Mouse (Mus musculus) ES-E14 (cell line): ENCODE results near the gene Sulf2. TPM values are rescaled to one million over a fixed set of nuclear protein-coding genes. Genes with fewer than 3 reads are reported as not detected.
A peak's percentile ranks its signal among the peaks of the same experiment; 100 is the strongest.

Experiments
- DNase-seq: peaks from one replicate; pipeline ENCODE4 v3.0.0-alpha.2; 2013; ENCODE audit warnings: low read depth, low spot score
- H3K27ac ChIP-seq: 2 replicates; pipeline ENCODE4 v1.5.1; 2012; ENCODE audit warnings: low read depth, mild to moderate bottlenecking, low read length, moderate library complexity, mixed read lengths; ENCODE audit not compliant: poor library complexity, insufficient read depth, severe bottlenecking
- H3K36me3 ChIP-seq: 2 replicates; pipeline ENCODE4 v1.6.1; 2012; ENCODE audit warnings: mild to moderate bottlenecking, low read length, moderate library complexity, mixed read lengths; ENCODE audit not compliant: control insufficient read depth, poor library complexity, insufficient read depth, severe bottlenecking
- H3K4me1 ChIP-seq, 2 experiments: fragments of 150-350 bp in 1 of 2; sonication (generic) in 1 of 2; 2 replicates each; pipeline ENCODE4 v1.6.1; 2012; ENCODE audit warnings: low read length in 2 of 2, mild to moderate bottlenecking in 1 of 2, mixed read lengths in 1 of 2; ENCODE audit not compliant: control insufficient read depth in 2 of 2, insufficient read depth in 2 of 2, poor library complexity in 1 of 2
- H3K4me3 ChIP-seq, 2 experiments: fragments of 150-350 bp in 1 of 2; sonication (generic) in 1 of 2; 2 replicates each; pipeline ENCODE4 v1.5.1; 2012; ENCODE audit warnings: low read length in 2 of 2, low read depth in 1 of 2, mild to moderate bottlenecking in 1 of 2, mixed read lengths in 1 of 2; ENCODE audit not compliant: insufficient read depth in 1 of 2, poor library complexity in 1 of 2, severe bottlenecking in 1 of 2
- H3K9ac ChIP-seq: 2 replicates; pipeline ENCODE4 v1.6.1; 2012; ENCODE audit warnings: low read depth, mild to moderate bottlenecking, low read length, mixed read lengths; ENCODE audit not compliant: poor library complexity, insufficient read depth, severe bottlenecking
- H3K9me3 ChIP-seq: fragments of 150-350 bp; sonication (generic); 2 replicates; pipeline ENCODE4 v1.6.1; 2012; ENCODE audit warnings: low read depth, mild to moderate bottlenecking, low read length; ENCODE audit not compliant: control insufficient read depth, insufficient read depth
- CHD2 ChIP-seq: IDR thresholded peaks from 2 replicates; pipeline ENCODE4 v1.6.1; 2014; ENCODE audit warnings: mild to moderate bottlenecking, low read depth, low read length, inconsistent platforms
- HCFC1 ChIP-seq: IDR thresholded peaks from 2 replicates; pipeline ENCODE4 v1.6.1; 2012; ENCODE audit warnings: low read length, inconsistent platforms, borderline replicate concordance; ENCODE audit not compliant: insufficient read depth
- MAFK ChIP-seq: IDR thresholded peaks from 2 replicates; pipeline ENCODE4 v1.6.1; 2014; ENCODE audit warnings: mild to moderate bottlenecking, low read depth, low read length, inconsistent platforms; ENCODE audit not compliant: insufficient read depth
- ZC3H11A ChIP-seq: IDR thresholded peaks from 2 replicates; pipeline ENCODE4 v1.6.1; 2012; ENCODE audit warnings: low read depth, mild to moderate bottlenecking, inconsistent platforms, low read length, borderline replicate concordance
- ZNF384 ChIP-seq: IDR thresholded peaks from 2 replicates; pipeline ENCODE4 v1.6.1; 2012; ENCODE audit warnings: low read depth, low read length, inconsistent platforms
- in situ Hi-C, 2 experiments: fragments of 600-800 bp; cut with MboI; formaldehyde crosslinking; loops; one replicate each; pipeline ENCODE4 v1.15.1; 2025; ENCODE audit warnings: low sequenced_read_pairs in 2 of 2, inconsistent platforms in 1 of 2; ENCODE audit not compliant: unreplicated experiment in 2 of 2
- total RNA-seq: library from RNA; depleted of rRNA; stranded (reverse); fragments of 300-350 nt; gene quantifications from 2 replicates; pipeline ENCODE4 v1.2.3, GENCODE M21; 2012

Gene Sulf2
- total RNA-seq, 1 experiment, result 102 TPM

DNA sequence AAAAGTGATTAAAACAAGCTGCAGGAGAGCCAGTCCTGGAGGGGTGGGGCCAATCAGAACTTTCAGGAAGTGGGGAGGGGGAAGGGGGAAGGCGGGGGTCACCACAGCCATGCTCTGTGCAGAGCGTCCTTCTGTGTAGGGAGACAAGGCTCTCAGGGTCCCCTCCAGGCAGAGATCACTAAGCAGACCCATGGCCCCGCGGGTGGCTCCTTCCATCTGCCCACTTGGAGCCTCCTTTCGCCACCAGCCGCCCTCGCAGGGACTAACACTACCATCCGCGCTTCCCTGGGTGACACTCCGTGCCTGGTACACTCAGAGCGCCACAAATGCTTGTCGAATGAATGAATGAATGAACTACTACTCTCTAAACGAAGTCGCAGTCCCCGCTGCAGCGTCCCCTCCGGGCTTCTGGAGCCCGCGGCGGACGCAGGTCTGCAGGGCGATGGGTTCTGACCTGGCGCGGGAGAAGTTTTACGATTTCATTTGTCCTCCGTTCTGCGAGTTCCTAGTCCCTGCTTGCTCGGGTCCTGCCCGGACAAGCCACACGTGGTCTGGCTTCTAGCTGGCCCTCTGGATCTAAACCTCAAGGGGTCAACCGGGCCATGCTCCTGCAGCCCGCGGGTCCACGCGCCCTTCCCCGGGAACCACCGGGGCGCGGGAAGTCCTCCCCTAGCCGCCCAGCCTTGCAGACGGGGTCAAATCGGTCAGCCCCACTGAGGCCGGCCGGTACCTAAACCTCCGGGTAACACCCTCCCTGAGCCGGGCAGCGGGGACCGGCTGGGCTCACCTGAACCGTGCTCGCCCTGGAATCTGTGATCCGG lies 1.4 kb downstream of the Sulf2 start:
- in situ Hi-C loops, result no loop called here
- DNase-seq, result no peak
- Histone ChIP-seq H3K4me3 (peak overlapping the region; percentile 83 to 84), H3K4me1 (peaks cover 15 to 35% of the 10 kb centered on the region in 2 experiments), H3K36me3 (peaks cover 11% of the 10 kb centered on the region), H3K9ac (peak overlapping the region; percentile 93), H3K27ac (peak overlapping the region; percentile 95), H3K9me3 (no peaks in the 10 kb centered on the region)
- TF ChIP-seq CHD2 (no peak), MAFK (no peak), ZC3H11A (no peak), HCFC1 (no peak), ZNF384 (no peak)

DNA sequence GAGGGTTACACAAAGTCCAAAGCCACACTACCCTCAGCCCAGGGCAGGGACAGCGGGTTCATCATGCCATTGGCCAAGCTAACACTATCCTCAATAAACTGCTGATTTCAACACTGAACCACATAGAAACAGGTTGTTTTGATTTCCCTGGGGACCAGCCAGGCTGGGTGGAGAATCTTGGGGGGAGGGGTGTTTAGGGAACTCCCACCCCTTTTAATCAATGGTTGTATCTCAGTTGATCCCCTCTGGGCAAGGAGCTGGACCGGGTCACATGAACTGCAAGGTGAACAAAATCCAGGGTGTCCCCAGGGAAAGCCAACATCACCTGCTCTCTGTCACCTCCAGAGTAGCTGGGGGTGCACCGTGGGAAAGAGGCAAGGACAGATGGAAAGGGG lies 2.1 kb downstream of the Sulf2 start:
- Histone ChIP-seq H3K9ac (peak overlapping the region; percentile 61), H3K27ac (peak overlapping the region; percentile 75), H3K4me3 (peak overlapping the region; percentile 83 to 84), H3K4me1 (peaks cover 17 to 38% of the 10 kb centered on the region in 2 experiments), H3K36me3 (peaks cover 11% of the 10 kb centered on the region), H3K9me3 (no peaks in the 10 kb centered on the region)
- TF ChIP-seq ZNF384 (no peak), MAFK (no peak), ZC3H11A (no peak), HCFC1 (no peak), CHD2 (no peak)
- DNase-seq, result no peak
- in situ Hi-C loops, result no loop called here

DNA sequence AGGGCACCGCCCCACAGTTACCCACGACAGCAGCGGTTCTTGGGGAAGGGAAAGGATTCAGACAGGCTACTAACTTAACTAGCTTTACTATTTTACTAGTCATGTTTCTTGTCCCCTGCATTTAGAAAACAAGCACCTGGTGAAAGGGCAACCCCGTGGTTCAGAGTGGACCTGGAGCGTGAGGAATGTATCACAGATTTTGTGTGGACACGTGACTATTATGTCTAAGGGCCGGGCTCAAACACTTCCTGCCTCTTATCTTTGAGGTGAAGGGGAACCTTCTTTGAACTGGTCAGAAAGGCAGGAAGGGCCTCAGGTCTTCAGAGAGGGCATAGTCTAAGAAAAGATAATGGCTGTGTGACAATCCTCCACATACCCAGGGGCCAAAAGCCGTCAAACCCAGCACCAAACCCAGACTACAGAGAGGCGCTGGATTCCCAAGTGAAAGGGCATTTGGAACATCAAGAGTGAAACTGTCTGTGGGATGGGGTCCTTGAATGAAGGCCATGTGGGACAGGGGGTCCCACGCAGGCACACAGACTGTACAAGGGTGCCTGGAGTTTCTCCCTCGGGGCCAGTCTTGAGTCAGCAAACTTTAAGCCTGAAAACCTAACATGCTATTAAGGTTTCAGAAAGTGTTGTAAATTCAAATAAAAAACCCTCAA lies 2.6 kb downstream of the Sulf2 start:
- peaks cover 18 to 42% of the 10 kb centered on the region in 2 experiments for H3K4me1 ChIP-seq
- no peak for DNase-seq

DNA sequence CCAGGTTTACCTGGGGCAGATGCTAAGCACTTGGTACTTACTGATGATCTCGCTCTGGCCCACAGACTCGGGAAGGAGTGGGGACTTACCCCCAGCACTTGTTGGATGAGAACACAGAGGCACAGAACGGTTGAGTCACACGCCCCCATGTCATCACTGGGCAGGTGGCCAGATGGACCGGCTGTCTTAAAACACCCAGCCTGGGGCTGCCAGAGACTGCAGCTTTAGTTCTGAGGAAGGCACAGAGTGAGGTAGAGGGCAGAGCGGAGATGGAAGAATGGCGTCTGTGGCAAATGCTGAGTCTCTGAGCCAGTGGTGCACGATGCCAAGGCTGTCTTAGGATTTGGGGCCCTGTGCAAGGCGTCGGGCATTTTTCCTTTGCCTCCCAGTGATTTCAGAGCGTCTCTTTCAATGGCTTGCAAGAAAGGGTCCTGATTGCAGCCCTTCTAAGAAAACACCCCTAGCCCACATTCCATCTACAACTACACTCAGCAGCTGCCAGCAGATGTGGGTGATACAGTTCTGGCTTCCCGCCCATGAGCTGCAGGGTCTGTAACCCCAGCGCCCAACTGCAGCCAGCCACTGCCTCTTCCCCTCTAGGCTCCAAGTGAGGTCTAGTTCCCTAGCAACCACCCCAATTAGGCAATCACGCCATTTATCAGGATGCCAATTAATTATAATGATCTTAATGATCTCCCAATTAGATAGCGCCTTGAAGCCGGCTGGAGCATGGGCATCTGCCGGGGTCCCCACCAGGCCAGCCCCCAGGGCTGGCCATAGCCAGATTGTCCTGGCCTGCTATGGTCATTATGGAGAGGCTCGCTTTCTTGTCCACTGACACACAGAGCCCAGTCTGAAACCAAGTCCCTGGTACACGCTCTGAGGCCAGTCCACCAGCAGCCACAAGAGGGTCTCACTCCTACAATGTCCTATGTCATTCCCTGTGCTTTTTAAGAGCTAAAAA lies 3.7 kb downstream of the Sulf2 start:
- DNase-seq, result no peak
- peaks cover 21 to 46% of the 10 kb centered on the region in 2 experiments for H3K4me1 ChIP-seq
- in situ Hi-C loops, result no loop called here
- H3K36me3 ChIP-seq, result peaks cover 11% of the 10 kb centered on the region
- no peak overlapping the region for H3K4me3 ChIP-seq
- H3K9ac ChIP-seq, result no peak overlapping the region
- H3K9me3 ChIP-seq, result no peaks in the 10 kb centered on the region
- H3K27ac ChIP-seq, result no peak overlapping the region
- TF ChIP-seq CHD2 (no peak), MAFK (no peak), ZC3H11A (no peak), HCFC1 (no peak), ZNF384 (no peak)

More for the DNA sequence above, 2.6 kb downstream of the Sulf2 start:
- Histone ChIP-seq H3K27ac (peak overlapping the region; percentile 75), H3K36me3 (peaks cover 11% of the 10 kb centered on the region), H3K9me3 (no peaks in the 10 kb centered on the region), H3K9ac (peak overlapping the region; percentile 61), H3K4me3 (peak overlapping the region; percentile 83 to 84)
- in situ Hi-C loops, result no loop called here
- TF ChIP-seq MAFK (no peak), ZC3H11A (no peak), ZNF384 (no peak), HCFC1 (no peak), CHD2 (no peak)
